In the genomic region with DNA sequence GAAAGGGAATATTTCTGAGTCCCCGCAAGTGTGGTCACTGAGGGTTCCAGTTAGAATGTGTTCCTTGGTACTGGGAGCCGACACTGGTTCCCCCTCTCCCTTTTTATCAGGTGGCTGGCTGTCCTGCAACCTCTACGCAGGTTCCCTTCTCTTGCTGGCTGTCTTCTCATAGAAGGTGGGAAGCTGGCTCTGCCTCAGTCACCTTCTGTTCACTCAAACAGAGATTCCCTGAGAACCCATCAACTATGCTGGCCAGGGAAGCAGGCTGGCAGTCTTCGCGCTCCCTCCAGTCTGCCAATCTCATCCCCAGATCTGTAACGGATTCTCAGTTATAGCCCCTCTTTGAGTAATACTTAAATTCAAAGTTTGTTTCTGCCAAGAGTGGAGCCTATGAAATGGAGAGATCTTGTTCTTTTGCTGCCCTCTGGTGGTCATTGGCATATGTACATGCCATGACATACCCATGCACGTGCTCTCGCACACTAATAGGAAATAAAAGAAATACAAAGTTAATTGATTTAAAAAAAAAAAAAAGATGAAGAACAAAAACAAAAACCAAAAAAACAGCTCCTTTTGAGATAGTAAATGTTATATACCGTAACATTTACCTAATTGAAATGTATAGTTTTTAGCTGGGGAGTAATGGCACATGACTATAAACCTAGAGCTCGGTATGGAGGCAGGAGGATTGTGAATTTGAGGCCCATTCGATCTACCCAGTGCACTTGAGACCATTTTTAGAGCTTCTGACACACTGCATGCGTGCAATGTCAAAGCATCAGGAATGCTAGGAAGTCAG, we compare ENCODE assay signal across 1 mouse cellular context.
A peak's percentile ranks its signal among the peaks of the same experiment; 100 is the strongest.
TF ChIP-seq lines count a peak whose summit lies in the region.

No protein-coding gene starts in this region.

TF ChIP-seq in MEL, 35 proteins besides CTCF, POLR2A, EP300 and RAD21 (continued from another document):
- TF ChIP-seq NRF1 (IDR thresholded peaks at IDR 0.05; ENCODE audit: insufficient read depth, low read depth, low read length, poor library complexity, severe bottlenecking) (no peak), ELF1 (IDR thresholded peaks at IDR 0.05; ENCODE audit: low read depth, low read length) (no peak), USF1 (IDR thresholded peaks at IDR 0.05; ENCODE audit: low read depth, low read length) (peak; percentile 46; the same call in 1 of the 2 replicates), USF2 (IDR thresholded peaks at IDR 0.05; ENCODE audit: borderline replicate concordance in 1 of 2, insufficient read depth in 1 of 2, low read depth in 1 of 2, low read length in 2 of 2) (no peak), MXI1 (IDR thresholded peaks at IDR 0.05; ENCODE audit: low read depth, low read length) (peak; percentile 98), BHLHE40 (IDR thresholded peaks at IDR 0.05; ENCODE audit: borderline replicate concordance, low read depth, low read length) (peak; percentile 98), MEF2A (IDR thresholded peaks at IDR 0.05; ENCODE audit: extremely low read depth, insufficient replicate concordance, low read depth, low read length, poor library complexity, severe bottlenecking) (no peak), SIN3A (IDR thresholded peaks at IDR 0.05; ENCODE audit: low read length) (peak; percentile 86), ZKSCAN1 (IDR thresholded peaks at IDR 0.05; ENCODE audit: low read depth, low read length) (no peak)
